27 mouse cellular contexts compared by ENCODE assay signal in the genomic region with DNA sequence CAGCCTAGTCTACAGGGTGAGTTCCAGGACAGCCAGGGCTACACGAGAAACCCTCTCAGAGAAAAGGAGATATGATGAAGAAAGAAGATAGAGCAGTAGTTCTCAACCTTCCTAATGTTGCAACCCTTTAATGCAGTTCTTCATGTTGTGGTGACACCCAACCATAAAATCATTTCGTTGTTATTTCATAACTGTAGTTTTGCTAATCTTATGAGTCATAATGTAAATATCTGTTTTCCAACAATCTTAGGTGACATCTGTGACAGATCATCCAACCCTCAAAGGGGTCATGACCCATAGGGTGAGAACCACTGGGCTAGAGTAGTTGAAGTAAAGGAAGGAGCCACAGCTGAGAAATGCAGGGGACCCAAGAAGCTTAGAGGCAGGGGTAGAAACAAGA. TPM values are rescaled to one million over a fixed set of nuclear protein-coding genes. Genes with fewer than 3 reads are reported as not detected.
DNase-seq lines count a peak whose midpoint lies in the region; ATAC-seq and TF ChIP-seq lines count a peak whose summit lies in the region.
"Had no signal": no experiment of that assay in that cellular context is flagged by ENCODE, and none has a peak within 500 bp of the region (broad histone marks: within the 10 kb centered on the region; RNA-seq: fewer than 3 reads in every experiment).

No protein-coding gene starts in this region.

- H3K4me1 ChIP-seq in intestine, postnatal 0 days (replicated peaks; ENCODE audit: control insufficient read depth, insufficient read depth, low read length) = 0 out of 2 replicates have a peak, but pooled peaks cover 2% of the 10 kb centered on the region
- H3K4me1 ChIP-seq: forebrain, embryonic 10.5 days; forebrain, embryonic 15.5 days; heart, embryonic 13.5 days; hindbrain, embryonic 10.5 days; hindbrain, embryonic 15.5 days; liver, embryonic 12.5 days; stomach, embryonic 15.5 days had no signal

- 0 out of 2 replicates have a peak, but pooled peaks have one; percentile 45 for ATAC-seq in intestine, postnatal 0 days
- ATAC-seq: activated CD4-positive, CD25-positive, alpha-beta regulatory T cell, adult 4 months; forebrain, embryonic 15.5 days; liver, embryonic 12.5 days; liver, postnatal 0 days; lung, postnatal 0 days had no signal

- no peak overlapping the region for H3K9ac ChIP-seq in intestine, postnatal 0 days (ENCODE audit: low read depth, low read length)
- H3K9ac ChIP-seq: forebrain, embryonic 15.5 days; heart, embryonic 13.5 days; hindbrain, embryonic 15.5 days; liver, embryonic 12.5 days; liver, postnatal 0 days; stomach, embryonic 15.5 days had no signal

- no peak for TF ChIP-seq CTCF in C2C12 (IDR thresholded peaks at IDR 0.05; ENCODE audit: control insufficient read depth, insufficient read depth, insufficient read length)
- TF ChIP-seq CTCF in intestine, postnatal 0 days (IDR thresholded peaks at IDR 0.05; ENCODE audit: low read depth) = no peak

- no peak overlapping the region for H3K27ac ChIP-seq in intestine, postnatal 0 days (ENCODE audit: low read depth, low read length)
- H3K27ac ChIP-seq: forebrain, embryonic 10.5 days; forebrain, embryonic 15.5 days; heart, embryonic 13.5 days; hindbrain, embryonic 10.5 days; hindbrain, embryonic 15.5 days; liver, embryonic 12.5 days; stomach, embryonic 15.5 days had no signal

- DNase-seq in gonadal fat pad, adult 2 months (ENCODE audit: low read depth) = peak; percentile 19
- no peak for DNase-seq in adrenal gland, postnatal 14 days
- no peak for DNase-seq in right cerebral cortex, postnatal 25 days
- no peak for DNase-seq in ovary, postnatal 14 days (ENCODE audit: low spot score)
- DNase-seq: adrenal gland, adult 2 months; cerebellum, adult 8-10 months; cerebellum, postnatal 25 days; gastrocnemius, postnatal 36 days; heart, postnatal 14 days; kidney, adult 9 months; kidney, postnatal 10 days; layer of hippocampus, postnatal 36 days; left cerebral cortex, postnatal 4 days; liver, postnatal 0 days; lung, postnatal 4 days; midbrain, embryonic 14.5 days had no signal

- H3K4me2 ChIP-seq in intestine, postnatal 0 days (replicated peaks; ENCODE audit: low read depth) = no peak overlapping the region
- H3K4me2 ChIP-seq: forebrain, embryonic 15.5 days; heart, embryonic 13.5 days; hindbrain, embryonic 15.5 days; liver, embryonic 12.5 days; stomach, embryonic 15.5 days had no signal

- H3K4me3 ChIP-seq in C2C12 (ENCODE audit: insufficient read depth, poor library complexity, severe bottlenecking) = no peak overlapping the region
- H3K4me3 ChIP-seq in intestine, postnatal 0 days (ENCODE audit: low read depth, low read length) = no peak overlapping the region
- H3K4me3 ChIP-seq: forebrain, embryonic 10.5 days; forebrain, embryonic 15.5 days; heart, embryonic 13.5 days; hindbrain, embryonic 10.5 days; hindbrain, embryonic 15.5 days; liver, embryonic 12.5 days; stomach, embryonic 15.5 days had no signal

- H3K27me3 ChIP-seq in C2C12 (ENCODE audit: control insufficient read depth, insufficient read depth, insufficient read length) = no peaks in the 10 kb centered on the region
- no peaks in the 10 kb centered on the region for H3K27me3 ChIP-seq in intestine, postnatal 0 days (replicated peaks; ENCODE audit: control insufficient read depth, insufficient read depth, low read length)
- H3K27me3 ChIP-seq: forebrain, embryonic 15.5 days; heart, embryonic 13.5 days; hindbrain, embryonic 15.5 days; liver, embryonic 12.5 days; stomach, embryonic 15.5 days had no signal

- H3K9me3 ChIP-seq in intestine, postnatal 0 days (ENCODE audit: control insufficient read depth) = no peaks in the 10 kb centered on the region
- H3K9me3 ChIP-seq: forebrain, embryonic 10.5 days; forebrain, embryonic 15.5 days; heart, embryonic 13.5 days; hindbrain, embryonic 10.5 days; hindbrain, embryonic 15.5 days; liver, embryonic 12.5 days; stomach, embryonic 15.5 days had no signal

- H3ac ChIP-seq in C2C12 (ENCODE audit: control insufficient read depth, insufficient read length, low read depth) = no peak overlapping the region

- WGBS in intestine, postnatal 0 days = 43% methylated on average over 2 of the region's 2 CpGs

- H3K36me3 ChIP-seq in C2C12 (ENCODE audit: control insufficient read depth, insufficient read depth) = no peaks in the 10 kb centered on the region
- H3K36me3 ChIP-seq in intestine, postnatal 0 days (ENCODE audit: control insufficient read depth, insufficient read depth) = no peaks in the 10 kb centered on the region
- H3K36me3 ChIP-seq: forebrain, embryonic 10.5 days; forebrain, embryonic 15.5 days; heart, embryonic 13.5 days; hindbrain, embryonic 10.5 days; hindbrain, embryonic 15.5 days; liver, embryonic 12.5 days; stomach, embryonic 15.5 days had no signal

- H3K79me2 ChIP-seq in C2C12 (ENCODE audit: control insufficient read depth, insufficient read depth) = peaks cover 76% of the 10 kb centered on the region

- peaks cover 14% of the 10 kb centered on the region for H3K79me3 ChIP-seq in C2C12 (ENCODE audit: low read depth)

TF ChIP-seq in C2C12, 6 proteins besides CTCF, POLR2A, EP300 and RAD21:
- TF ChIP-seq MAX (IDR thresholded peaks at IDR 0.05) (no peak), FOSL1 (IDR thresholded peaks at IDR 0.05; ENCODE audit: insufficient read depth, low read length, poor library complexity, severe bottlenecking) (peak; percentile 36), MYOG (IDR thresholded peaks at IDR 0.05; ENCODE audit: control insufficient read depth, extremely low read depth, insufficient read length) (no peak), CEBPB (IDR thresholded peaks at IDR 0.05; ENCODE audit: low read depth) (peak; percentile 88), MYOD1 (IDR thresholded peaks at IDR 0.05; ENCODE audit: control insufficient read depth, insufficient read length, low read depth) (peak; percentile 35)

RNA-seq across cellular contexts. Expression of gene Magi3, which starts 35.9 kb away (rescaled TPM):
- polyA plus RNA-seq in C2C12 (2012; fragmentation: generic; extraction: Trizol) = 5.3 TPM
- 5.4 and 6.1 TPM in 2 replicates for polyA plus RNA-seq in gonadal fat pad, adult 2 months (2012; rRNA removed)
- 4.6 and 4.9 TPM in 2 replicates for polyA plus RNA-seq in intestine, postnatal 0 days (2015; fragmentation: Nextera tagmentation; extraction: Ambion mirVana)
- total RNA-seq in adrenal gland, postnatal 14 days (2021) = 17.4 and 18.3 TPM in 2 replicates
